Mouse (Mus musculus): ENCODE data around the gene Jak3. TPM values are rescaled to one million over a fixed set of nuclear protein-coding genes. Genes with fewer than 3 reads are reported as not detected.

Gene Jak3
- polyA plus RNA-seq, 1 experiment from 2014 or later, result 5.4 TPM

GRCm38 (mm10) chr8:71633164-71633563 lies 42.9 kb upstream of the Jak3 start:
- peaks cover 18% of the 10 kb centered on the region for H3K36me3 ChIP-seq (replicated peaks; ENCODE audit: control insufficient read depth, insufficient read depth)
- H3K4me2 ChIP-seq (replicated peaks), result no peak overlapping the region
- H3K27ac ChIP-seq, result no peak overlapping the region
- no peak overlapping the region for H3K4me3 ChIP-seq (replicated peaks; ENCODE audit: low read length)
- 10% methylated on average over 17 of the region's 22 CpGs for WGBS
- peaks cover 21% of the 10 kb centered on the region for H3K4me1 ChIP-seq (replicated peaks; ENCODE audit: control insufficient read depth, insufficient read depth, low read length)
- no peak overlapping the region for H3K9ac ChIP-seq
- H3K9me3 ChIP-seq (ENCODE audit: control insufficient read depth, low read length), result 0 out of 2 replicates have a peak, but pooled peaks cover 3% of the 10 kb centered on the region
- peaks cover 16% of the 10 kb centered on the region for H3K27me3 ChIP-seq (ENCODE audit: control insufficient read depth, insufficient read depth, low read length)
- DNase-seq (ENCODE audit: low spot score) (no peak), ATAC-seq (ENCODE audit: low FRiP score) (no peak)

DNA sequence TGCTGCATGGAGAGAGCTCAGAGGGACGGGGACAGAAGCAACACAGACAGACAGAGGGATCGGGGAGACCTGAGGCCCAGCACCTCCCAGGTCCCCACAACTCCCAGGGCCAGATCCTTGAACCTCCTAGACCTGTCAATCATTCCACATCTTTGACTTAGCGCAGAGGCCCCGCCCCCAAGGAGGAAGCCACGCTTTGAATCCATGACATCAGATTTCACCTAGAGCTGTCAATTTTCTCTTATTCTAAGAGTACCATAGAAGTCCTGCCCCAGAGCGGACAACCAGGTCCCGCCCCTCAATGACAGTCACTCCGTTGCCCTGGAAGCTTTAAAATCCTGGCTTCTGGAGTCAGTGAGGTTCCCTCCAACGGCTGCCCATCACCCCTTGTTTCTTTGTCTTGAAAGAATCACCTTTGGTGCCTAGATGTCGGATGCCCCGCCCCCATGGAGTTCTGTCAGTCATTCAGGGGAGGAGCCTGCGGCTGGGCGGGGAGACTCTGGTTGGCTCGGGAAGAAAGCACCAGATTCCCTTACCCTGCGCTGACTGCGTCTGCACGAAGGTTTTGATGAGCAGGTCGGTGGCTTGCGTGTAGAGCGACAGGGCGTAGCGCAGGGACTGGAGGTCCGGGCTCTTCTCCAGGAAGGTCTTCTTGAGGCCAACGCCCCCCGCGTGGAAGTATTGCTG lies 42.0 kb upstream of the Jak3 start:
- WGBS, result 2% methylated on average over 26 of the region's 26 CpGs
- Histone ChIP-seq H3K27me3 (ENCODE audit: control insufficient read depth, insufficient read depth, low read length) (peaks cover 16% of the 10 kb centered on the region), H3K4me2 (replicated peaks) (peak overlapping the region; percentile 21), H3K36me3 (replicated peaks; ENCODE audit: control insufficient read depth, insufficient read depth) (peaks cover 27% of the 10 kb centered on the region), H3K27ac (0 out of 2 replicates have a peak overlapping the region, but pooled peaks have one; percentile 32), H3K4me1 (replicated peaks; ENCODE audit: control insufficient read depth, insufficient read depth, low read length) (peaks cover 14% of the 10 kb centered on the region), H3K9me3 (ENCODE audit: control insufficient read depth, low read length) (0 out of 2 replicates have a peak, but pooled peaks cover 3% of the 10 kb centered on the region), H3K9ac (no peak overlapping the region), H3K4me3 (replicated peaks; ENCODE audit: low read length) (no peak overlapping the region)
- DNase-seq (ENCODE audit: low spot score) (peak; percentile 50), ATAC-seq (ENCODE audit: low FRiP score) (peak; percentile 42)

- no peak overlapping the region for H3K27ac ChIP-seq
- H3K27me3 ChIP-seq (ENCODE audit: control insufficient read depth, insufficient read depth, low read length), result peaks cover 7% of the 10 kb centered on the region; the same call in 1 of the 2 replicates
- ATAC-seq (ENCODE audit: low FRiP score), result no peak
- H3K4me2 ChIP-seq (replicated peaks), result no peak overlapping the region
- H3K9me3 ChIP-seq (ENCODE audit: control insufficient read depth, low read length), result 0 out of 2 replicates have a peak, but pooled peaks cover 3% of the 10 kb centered on the region
- H3K36me3 ChIP-seq (replicated peaks; ENCODE audit: control insufficient read depth, insufficient read depth), result peaks cover 50% of the 10 kb centered on the region
- 70% methylated on average over 8 of the region's 8 CpGs for WGBS
- H3K4me3 ChIP-seq (replicated peaks; ENCODE audit: low read length), result no peak overlapping the region
- H3K9ac ChIP-seq, result no peak overlapping the region
- peaks cover 5% of the 10 kb centered on the region for H3K4me1 ChIP-seq (replicated peaks; ENCODE audit: control insufficient read depth, insufficient read depth, low read length)
- no peak for DNase-seq (ENCODE audit: low spot score)
These were observed 38.7 kb upstream of the Jak3 start for GRCm38 (mm10) chr8:71637149-71638095.

DNA sequence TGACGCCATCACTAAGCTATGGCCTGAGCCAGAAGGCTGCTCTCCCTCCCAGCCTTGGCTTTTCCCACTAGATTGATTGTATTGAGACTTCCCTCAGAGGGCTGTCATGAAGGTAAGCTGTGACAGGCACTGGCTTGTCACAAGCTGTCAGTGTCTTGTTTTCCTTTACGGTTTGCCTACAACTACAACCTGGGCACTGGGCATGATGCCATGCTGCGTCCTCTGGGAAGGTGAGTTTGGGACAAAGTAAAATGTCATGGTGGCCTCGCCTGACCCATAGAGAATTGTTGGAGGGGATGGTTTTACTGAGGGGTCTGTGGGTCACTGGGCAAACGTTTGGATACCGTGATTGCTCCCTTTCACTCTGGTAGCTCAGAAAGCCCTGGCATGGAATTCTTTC lies 37.8 kb upstream of the Jak3 start:
- Histone ChIP-seq H3K36me3 (replicated peaks; ENCODE audit: control insufficient read depth, insufficient read depth) (peaks cover 52% of the 10 kb centered on the region), H3K4me3 (replicated peaks; ENCODE audit: low read length) (no peak overlapping the region), H3K27me3 (ENCODE audit: control insufficient read depth, insufficient read depth, low read length) (peaks cover 7% of the 10 kb centered on the region; the same call in 1 of the 2 replicates), H3K9ac (no peak overlapping the region), H3K27ac (no peak overlapping the region), H3K4me2 (replicated peaks) (no peak overlapping the region), H3K4me1 (replicated peaks; ENCODE audit: control insufficient read depth, insufficient read depth, low read length) (peaks cover 5% of the 10 kb centered on the region), H3K9me3 (ENCODE audit: control insufficient read depth, low read length) (no peaks in the 10 kb centered on the region)
- 73% methylated on average over 6 of the region's 6 CpGs for WGBS
- DNase-seq (ENCODE audit: low spot score), result no peak
- no peak for ATAC-seq (ENCODE audit: low FRiP score)

- Histone ChIP-seq H3K4me1 (replicated peaks; ENCODE audit: control insufficient read depth, insufficient read depth, low read length) (peaks cover 4% of the 10 kb centered on the region), H3K36me3 (replicated peaks; ENCODE audit: control insufficient read depth, insufficient read depth) (peaks cover 60% of the 10 kb centered on the region), H3K27me3 (ENCODE audit: control insufficient read depth, insufficient read depth, low read length) (no peaks in the 10 kb centered on the region; the same call in 1 of the 2 replicates), H3K4me2 (replicated peaks) (no peak overlapping the region), H3K9ac (no peak overlapping the region), H3K4me3 (replicated peaks; ENCODE audit: low read length) (no peak overlapping the region), H3K9me3 (ENCODE audit: control insufficient read depth, low read length) (no peaks in the 10 kb centered on the region), H3K27ac (no peak overlapping the region)
- WGBS, result 91% methylated on average over 4 of the region's 4 CpGs
- ATAC-seq (ENCODE audit: low FRiP score) (no peak), DNase-seq (ENCODE audit: low spot score) (no peak)
These were observed 36.8 kb upstream of the Jak3 start for GRCm38 (mm10) chr8:71639318-71639717.

GRCm38 (mm10) chr8:71645510-71645909 lies 30.6 kb upstream of the Jak3 start:
- WGBS, result 84% methylated on average over 9 of the region's 9 CpGs

DNA sequence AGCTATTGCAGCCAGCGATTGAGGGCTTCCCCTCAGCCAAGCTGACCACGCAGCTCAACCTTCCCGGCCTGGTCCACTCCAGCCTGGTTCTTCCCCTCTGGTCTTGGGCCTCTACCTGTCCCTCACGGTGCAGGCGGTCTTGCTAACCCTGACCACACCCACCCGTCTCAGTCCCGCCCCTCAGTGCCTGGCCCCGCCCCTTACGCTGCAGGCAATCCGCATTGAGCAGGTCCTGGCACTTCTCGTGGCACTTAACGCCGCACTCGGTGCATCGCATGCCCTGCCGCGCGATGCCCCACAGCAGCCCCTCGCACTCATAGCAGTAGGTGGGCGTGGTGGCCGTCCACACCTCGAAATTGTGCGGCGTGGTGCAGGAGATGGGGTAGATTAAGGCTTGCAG lies 21.5 kb upstream of the Jak3 start:
- DNase-seq (ENCODE audit: low spot score) (no peak), ATAC-seq (ENCODE audit: low FRiP score) (peak; percentile 26; the same call in 1 of the 2 replicates)

More at GRCm38 (mm10) chr8:71645510-71645909, 30.6 kb upstream of the Jak3 start:
- Histone ChIP-seq H3K9me3 (ENCODE audit: control insufficient read depth, low read length) (no peaks in the 10 kb centered on the region), H3K4me3 (replicated peaks; ENCODE audit: low read length) (no peak overlapping the region), H3K27ac (no peak overlapping the region), H3K4me2 (replicated peaks) (no peak overlapping the region), H3K36me3 (replicated peaks; ENCODE audit: control insufficient read depth, insufficient read depth) (peaks cover 88% of the 10 kb centered on the region), H3K4me1 (replicated peaks; ENCODE audit: control insufficient read depth, insufficient read depth, low read length) (no peaks in the 10 kb centered on the region), H3K9ac (no peak overlapping the region), H3K27me3 (ENCODE audit: control insufficient read depth, insufficient read depth, low read length) (no peaks in the 10 kb centered on the region)
- DNase-seq (ENCODE audit: low spot score) (no peak), ATAC-seq (ENCODE audit: low FRiP score) (no peak)

DNA sequence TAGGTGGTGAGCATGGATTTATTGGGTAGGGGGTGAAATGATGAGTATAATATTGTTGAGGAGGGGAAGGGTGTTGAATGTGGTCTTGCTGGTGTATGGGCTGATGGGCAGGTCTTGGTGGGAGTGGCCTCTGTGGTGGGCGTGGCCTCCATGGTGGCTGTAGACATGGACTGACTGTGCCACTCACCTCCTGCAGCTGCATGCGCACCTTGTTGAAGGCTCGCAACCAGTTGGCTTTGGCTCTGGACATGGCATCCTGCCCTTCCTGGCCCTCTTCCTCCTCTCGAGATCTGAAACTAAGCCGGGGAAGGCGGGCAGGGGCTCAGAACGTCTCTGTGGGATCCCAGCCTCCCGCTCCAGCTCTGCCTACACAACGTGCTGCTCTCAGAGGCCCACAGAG lies 18.3 kb upstream of the Jak3 start:
- WGBS, result 31% methylated on average over 9 of the region's 9 CpGs
- peaks cover 53% of the 10 kb centered on the region for H3K27me3 ChIP-seq (ENCODE audit: control insufficient read depth, insufficient read depth, low read length)
- no peaks in the 10 kb centered on the region for H3K4me1 ChIP-seq (replicated peaks; ENCODE audit: control insufficient read depth, insufficient read depth, low read length)

More for the DNA sequence above, 21.5 kb upstream of the Jak3 start:
- Histone ChIP-seq H3K9ac (no peak overlapping the region), H3K4me3 (replicated peaks; ENCODE audit: low read length) (peak overlapping the region; percentile 6; the same call in 1 of the 2 replicates), H3K36me3 (replicated peaks; ENCODE audit: control insufficient read depth, insufficient read depth) (peaks cover 78% of the 10 kb centered on the region), H3K9me3 (ENCODE audit: control insufficient read depth, low read length) (no peaks in the 10 kb centered on the region), H3K4me1 (replicated peaks; ENCODE audit: control insufficient read depth, insufficient read depth, low read length) (no peaks in the 10 kb centered on the region), H3K27me3 (ENCODE audit: control insufficient read depth, insufficient read depth, low read length) (peaks cover 42% of the 10 kb centered on the region), H3K27ac (no peak overlapping the region), H3K4me2 (replicated peaks) (0 out of 2 replicates have a peak overlapping the region, but pooled peaks have one; percentile 4)
- WGBS, result 2% methylated on average over 24 of the region's 24 CpGs

DNA sequence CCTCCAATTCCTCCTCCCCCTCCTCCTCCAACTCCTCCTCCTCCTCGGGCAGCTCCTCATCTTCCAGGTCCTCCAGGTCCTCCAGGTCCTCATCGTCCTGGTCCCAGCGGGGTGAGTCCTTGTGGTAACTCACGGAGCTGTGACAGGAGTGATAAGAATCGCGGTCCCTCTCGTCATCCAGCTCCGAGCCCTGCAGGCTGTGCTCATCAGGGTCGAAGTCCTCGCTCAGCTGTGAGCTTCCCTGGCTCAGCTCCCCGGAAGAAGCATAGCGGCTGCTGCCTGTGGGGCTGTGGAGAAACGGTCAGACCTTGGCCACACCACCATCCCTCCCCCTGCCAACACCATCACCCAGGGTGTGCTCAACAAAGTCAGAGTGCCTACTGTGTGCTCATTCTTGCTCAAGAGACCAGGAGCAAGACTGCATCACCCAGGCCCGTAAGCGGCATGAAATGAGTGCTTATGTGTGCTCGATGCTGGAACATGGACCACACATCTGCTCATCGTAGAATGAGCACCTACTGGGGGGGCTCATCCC lies 17.5 kb upstream of the Jak3 start:
- ATAC-seq (ENCODE audit: low FRiP score) (no peak), DNase-seq (ENCODE audit: low spot score) (no peak)
- Histone ChIP-seq H3K9me3 (ENCODE audit: control insufficient read depth, low read length) (no peaks in the 10 kb centered on the region), H3K9ac (no peak overlapping the region), H3K4me1 (replicated peaks; ENCODE audit: control insufficient read depth, insufficient read depth, low read length) (no peaks in the 10 kb centered on the region), H3K27ac (no peak overlapping the region), H3K4me2 (replicated peaks) (no peak overlapping the region), H3K4me3 (replicated peaks; ENCODE audit: low read length) (no peak overlapping the region), H3K36me3 (replicated peaks; ENCODE audit: control insufficient read depth, insufficient read depth) (peaks cover 69% of the 10 kb centered on the region), H3K27me3 (ENCODE audit: control insufficient read depth, insufficient read depth, low read length) (peaks cover 53% of the 10 kb centered on the region)
- WGBS, result 39% methylated on average over 17 of the region's 17 CpGs

More for the DNA sequence above, 18.3 kb upstream of the Jak3 start:
- DNase-seq (ENCODE audit: low spot score) (no peak), ATAC-seq (ENCODE audit: low FRiP score) (no peak)
- H3K9me3 ChIP-seq (ENCODE audit: control insufficient read depth, low read length), result no peaks in the 10 kb centered on the region
- H3K27ac ChIP-seq, result no peak overlapping the region
- H3K4me2 ChIP-seq (replicated peaks), result no peak overlapping the region
- H3K4me3 ChIP-seq (replicated peaks; ENCODE audit: low read length), result no peak overlapping the region
- H3K36me3 ChIP-seq (replicated peaks; ENCODE audit: control insufficient read depth, insufficient read depth), result peaks cover 67% of the 10 kb centered on the region
- H3K9ac ChIP-seq, result no peak overlapping the region

Measured in hindbrain, embryonic 14.5 days (tissue).